Mouse (Mus musculus) embryonic facial prominence, embryonic 10.5 days (tissue): ENCODE measurements around the gene Zfp819. TPM values are rescaled to one million over a fixed set of nuclear protein-coding genes. Genes with fewer than 3 reads are reported as not detected.

ENCODE experiments used
- DNase-seq: peaks from one replicate; pipeline ENCODE4 v3.0.0-alpha.2; 2017; ENCODE audit warnings: low spot score
- H3K27ac ChIP-seq: fragments of 300-500 bp; sonication (generic); replicated peaks from 2 replicates; pipeline ENCODE4 v1.5.1; 2016; ENCODE audit warnings: mild to moderate bottlenecking
- H3K27me3 ChIP-seq: fragments of 300-500 bp; sonication (generic); replicated peaks from 2 replicates; pipeline ENCODE4 v1.6.1; 2016; ENCODE audit warnings: low read depth, mild to moderate bottlenecking; ENCODE audit not compliant: poor library complexity, severe bottlenecking
- H3K36me3 ChIP-seq: fragments of 300-500 bp; sonication (generic); replicated peaks from 2 replicates; pipeline ENCODE4 v1.6.1; 2016; ENCODE audit warnings: mild to moderate bottlenecking, moderate library complexity
- H3K4me1 ChIP-seq: fragments of 300-500 bp; sonication (generic); 2 replicates; pipeline ENCODE4 v1.6.1; 2016
- H3K4me3 ChIP-seq: fragments of 300-500 bp; sonication (generic); 2 replicates; pipeline ENCODE4 v1.5.1; 2016; ENCODE audit warnings: mild to moderate bottlenecking, moderate library complexity
- H3K9me3 ChIP-seq: fragments of 300-500 bp; sonication (generic); 2 replicates; pipeline ENCODE4 v1.6.1; 2016; ENCODE audit warnings: mild to moderate bottlenecking
- WGBS: fragments of 180-500 bp; shearing (Covaris S2); methylation state at CpG from one replicate; pipeline ENCODE4 v1.1.7; 2016; 5-methylcytosine and 5-hydroxymethylcytosine counted together
- polyA plus RNA-seq: library from polyadenylated mRNA; unstranded; fragments of >200 nt; fragmentation: Nextera tagmentation; extraction: Ambion mirVana; gene quantifications from 2 replicates; pipeline ENCODE4 v1.2.1, GENCODE M21; 2016

Zfp819 gene
- 1.1 and 1.4 TPM in 2 replicates for polyA plus RNA-seq

GRCm38 (mm10) chr7:43606896-43607742 lies at the start of gene Zfp819:
Gene Zfp819, plus strand, starts transcription at chr7:43607169.
- peaks cover 16% of the 10 kb centered on the region for H3K4me1 ChIP-seq
- no peaks in the 10 kb centered on the region for H3K9me3 ChIP-seq
- peak within 1 kb of the TSS; percentile 66 for H3K4me3 ChIP-seq
- 0 out of 2 replicates have a peak, but pooled peaks cover 4% of the 10 kb centered on the region for H3K27me3 ChIP-seq
- H3K36me3 ChIP-seq: no peaks in the 10 kb centered on the region
- 16% methylated on average over 41 of the region's 41 CpGs for whole genome bisulfite sequencing
- DNase-seq: peak; percentile 80
- H3K27ac ChIP-seq: peak within 1 kb of the TSS; percentile 24; the same call in 1 of the 2 replicates

GRCm38 (mm10) chr7:43562006-43562633 lies 44.8 kb upstream of the Zfp819 start, which contains the start of gene Zfp658:
Gene Zfp658, plus strand, starts transcription at chr7:43562256.
- WGBS: under 1% methylated on average over 27 of the region's 27 CpGs
- Histone ChIP-seq H3K9me3 (no peaks in the 10 kb centered on the region), H3K27ac (peak within 1 kb of the TSS; percentile 90), H3K4me1 (peaks cover 15% of the 10 kb centered on the region), H3K36me3 (peaks cover 25% of the 10 kb centered on the region), H3K27me3 (no peaks in the 10 kb centered on the region), H3K4me3 (peak within 1 kb of the TSS; percentile 82)
- DNase-seq: peak; percentile 91

- H3K36me3 ChIP-seq: peaks cover 30% of the 10 kb centered on the region
- peak; percentile 50 for DNase-seq
- H3K27me3 ChIP-seq: no peaks in the 10 kb centered on the region
- peak overlapping the region; percentile 90 for H3K27ac ChIP-seq
- H3K4me3 ChIP-seq: peak overlapping the region; percentile 82
- peaks cover 15% of the 10 kb centered on the region for H3K4me1 ChIP-seq
- WGBS: 0% methylated on average over 10 of the region's 10 CpGs
- no peaks in the 10 kb centered on the region for H3K9me3 ChIP-seq
These were observed 44.3 kb upstream of the Zfp819 start for GRCm38 (mm10) chr7:43562651-43563070.

GRCm38 (mm10) chr7:43563300-43563699 lies 43.7 kb upstream of the Zfp819 start:
- H3K4me1 ChIP-seq: peaks cover 15% of the 10 kb centered on the region
- peak overlapping the region; percentile 90; the same call in 1 of the 2 replicates for H3K27ac ChIP-seq
- peak overlapping the region; percentile 82 for H3K4me3 ChIP-seq
- DNase-seq: no peak
- H3K36me3 ChIP-seq: peaks cover 37% of the 10 kb centered on the region
- no peaks in the 10 kb centered on the region for H3K9me3 ChIP-seq
- no peaks in the 10 kb centered on the region for H3K27me3 ChIP-seq
- WGBS: 59% methylated on average over 6 of the region's 6 CpGs

- Histone ChIP-seq H3K27ac (no peak overlapping the region), H3K27me3 (no peaks in the 10 kb centered on the region), H3K4me1 (no peaks in the 10 kb centered on the region), H3K9me3 (0 out of 2 replicates have a peak, but pooled peaks cover 5% of the 10 kb centered on the region), H3K4me3 (no peak overlapping the region), H3K36me3 (peaks cover 96% of the 10 kb centered on the region)
- no peak for DNase-seq
- 91% methylated on average over 2 of the region's 2 CpGs for WGBS
These were observed 35.8 kb upstream of the Zfp819 start for GRCm38 (mm10) chr7:43571216-43571615.

- Histone ChIP-seq H3K4me1 (peaks cover 15% of the 10 kb centered on the region), H3K27me3 (no peaks in the 10 kb centered on the region), H3K4me3 (peak within 1 kb of the TSS; percentile 76), H3K9me3 (no peaks in the 10 kb centered on the region), H3K27ac (peak within 1 kb of the TSS; percentile 89), H3K36me3 (peaks cover 36% of the 10 kb centered on the region)
- under 1% methylated on average over 37 of the region's 37 CpGs for WGBS
- DNase-seq: peak; percentile 94
These were observed 27.4 kb upstream of the Zfp819 start, which contains the start of gene Zfp719 for GRCm38 (mm10) chr7:43579440-43580171. Gene Zfp719, plus strand, starts transcription at chr7:43579610.

- DNase-seq: no peak
- H3K36me3 ChIP-seq: peaks cover 36% of the 10 kb centered on the region
- 74% methylated on average over 5 of the region's 5 CpGs for WGBS
- peak overlapping the region; percentile 76 for H3K4me3 ChIP-seq
- H3K27ac ChIP-seq: peak overlapping the region; percentile 89
- no peaks in the 10 kb centered on the region for H3K27me3 ChIP-seq
- peaks cover 15% of the 10 kb centered on the region for H3K4me1 ChIP-seq
- H3K9me3 ChIP-seq: no peaks in the 10 kb centered on the region
These were observed 26.4 kb upstream of the Zfp819 start for GRCm38 (mm10) chr7:43580526-43580925.

- no peak for DNase-seq
- WGBS: 91% methylated on average over 5 of the region's 5 CpGs
- peaks cover 73% of the 10 kb centered on the region for H3K36me3 ChIP-seq
These were observed 22.2 kb upstream of the Zfp819 start for GRCm38 (mm10) chr7:43584790-43585189.

GRCm38 (mm10) chr7:43601884-43602283 lies 5.1 kb upstream of the Zfp819 start:
- 51% methylated on average over 5 of the region's 5 CpGs for WGBS
- H3K27me3 ChIP-seq: no peaks in the 10 kb centered on the region

More at GRCm38 (mm10) chr7:43584790-43585189, 22.2 kb upstream of the Zfp819 start:
- H3K27ac ChIP-seq: no peak overlapping the region
- H3K27me3 ChIP-seq: no peaks in the 10 kb centered on the region
- peaks cover 15% of the 10 kb centered on the region for H3K4me1 ChIP-seq
- no peaks in the 10 kb centered on the region for H3K9me3 ChIP-seq
- no peak overlapping the region for H3K4me3 ChIP-seq

GRCm38 (mm10) chr7:43607743-43608287 lies 846 bp downstream of the Zfp819 start:
- peak overlapping the region; percentile 66 for H3K4me3 ChIP-seq
- 48% methylated on average over 5 of the region's 5 CpGs for WGBS
- peaks cover 11% of the 10 kb centered on the region; the same call in 1 of the 2 replicates for H3K4me1 ChIP-seq
- H3K9me3 ChIP-seq: no peaks in the 10 kb centered on the region
- H3K36me3 ChIP-seq: no peaks in the 10 kb centered on the region
- no peak overlapping the region for H3K27ac ChIP-seq
- 0 out of 2 replicates have a peak, but pooled peaks cover 4% of the 10 kb centered on the region for H3K27me3 ChIP-seq
- no peak for DNase-seq

More at GRCm38 (mm10) chr7:43601884-43602283, 5.1 kb upstream of the Zfp819 start:
- no peak for DNase-seq
- no peak overlapping the region for H3K27ac ChIP-seq
- H3K9me3 ChIP-seq: no peaks in the 10 kb centered on the region
- H3K4me1 ChIP-seq: peaks cover 12% of the 10 kb centered on the region
- H3K36me3 ChIP-seq: no peaks in the 10 kb centered on the region
- H3K4me3 ChIP-seq: no peak overlapping the region

GRCm38 (mm10) chr7:43608316-43608824 lies 1.4 kb downstream of the Zfp819 start:
- no peak overlapping the region for H3K4me3 ChIP-seq
- H3K27me3 ChIP-seq: 0 out of 2 replicates have a peak, but pooled peaks cover 4% of the 10 kb centered on the region
- H3K4me1 ChIP-seq: peaks cover 11% of the 10 kb centered on the region; the same call in 1 of the 2 replicates
- H3K9me3 ChIP-seq: no peaks in the 10 kb centered on the region
- no peak overlapping the region for H3K27ac ChIP-seq
- no peaks in the 10 kb centered on the region for H3K36me3 ChIP-seq
- DNase-seq: no peak
- 83% methylated on average over 7 of the region's 7 CpGs for WGBS
